15 mouse cellular contexts compared by ENCODE assay signal in genomic region chr5:138949165-138949564, GRCm38 (mm10). TPM values are rescaled to one million over a fixed set of nuclear protein-coding genes. Genes with fewer than 3 reads are reported as not detected.
DNase-seq lines count a peak whose midpoint lies in the region; ATAC-seq lines count a peak whose summit lies in the region.
"Had no signal": no experiment of that assay in that cellular context is flagged by ENCODE, and none has a peak within 500 bp of the region (broad histone marks: within the 10 kb centered on the region; RNA-seq: fewer than 3 reads in every experiment).

No protein-coding gene starts in this region.

- no peak overlapping the region for H3K4me3 ChIP-seq in heart, embryonic 10.5 days
- no peak overlapping the region for H3K4me3 ChIP-seq in kidney, embryonic 16.5 days (ENCODE audit: low read length)
- H3K4me3 ChIP-seq: hindbrain, embryonic 13.5 days; midbrain, embryonic 10.5 days; neural tube, embryonic 12.5 days had no signal

- H3K4me1 ChIP-seq in heart, embryonic 10.5 days = peaks cover 68% of the 10 kb centered on the region
- peaks cover 37% of the 10 kb centered on the region for H3K4me1 ChIP-seq in kidney, embryonic 16.5 days (ENCODE audit: insufficient read depth, low read length)

- H3K27ac ChIP-seq in heart, embryonic 10.5 days = peak overlapping the region; percentile 88
- peak overlapping the region; percentile 41; the same call in 1 of the 2 replicates for H3K27ac ChIP-seq in kidney, embryonic 16.5 days (ENCODE audit: low read length)
- H3K27ac ChIP-seq: neural tube, embryonic 12.5 days had no signal

- no peaks in the 10 kb centered on the region for H3K36me3 ChIP-seq in heart, embryonic 10.5 days
- no peaks in the 10 kb centered on the region for H3K36me3 ChIP-seq in kidney, embryonic 16.5 days (ENCODE audit: insufficient read depth, low read length)
- H3K36me3 ChIP-seq: hindbrain, embryonic 13.5 days; midbrain, embryonic 10.5 days; neural tube, embryonic 12.5 days had no signal

- H3K9me3 ChIP-seq in heart, embryonic 10.5 days = no peaks in the 10 kb centered on the region
- no peaks in the 10 kb centered on the region for H3K9me3 ChIP-seq in kidney, embryonic 16.5 days (ENCODE audit: low read length)
- H3K9me3 ChIP-seq: hindbrain, embryonic 13.5 days; midbrain, embryonic 10.5 days; neural tube, embryonic 12.5 days had no signal

- no peak overlapping the region for H3K4me2 ChIP-seq in kidney, embryonic 16.5 days (replicated peaks; ENCODE audit: low read depth, low read length)
- H3K4me2 ChIP-seq: hindbrain, embryonic 13.5 days had no signal

- H3K27me3 ChIP-seq in heart, embryonic 10.5 days (ENCODE audit: insufficient read depth, poor library complexity, severe bottlenecking) = peaks cover 6% of the 10 kb centered on the region; the same call in 1 of the 2 replicates
- no peaks in the 10 kb centered on the region for H3K27me3 ChIP-seq in kidney, embryonic 16.5 days (ENCODE audit: insufficient read depth, low read length)
- H3K27me3 ChIP-seq: CH12.LX; neural tube, embryonic 12.5 days had no signal

- ATAC-seq in kidney, embryonic 16.5 days (ENCODE audit: low FRiP score, low TSS enrichment) = no peak

- no peak for DNase-seq in heart, embryonic 10.5 days (ENCODE audit: low spot score)
- no peak for DNase-seq in heart, adult 11 months
- DNase-seq in kidney, adult 18-20 months = no peak
- DNase-seq in lung, postnatal 14 days = peak; percentile 24
- DNase-seq in lung, adult 18-20 months = no peak
- DNase-seq in frontal cortex, postnatal 14 days (ENCODE audit: low spot score in 2 of 2) = no peak
- DNase-seq: cerebellum, adult 9-10 months; liver; liver, postnatal 0 days; thymus, postnatal 25 days had no signal

- 63% methylated on average over 6 of the region's 6 CpGs for WGBS in heart, embryonic 10.5 days
- WGBS in kidney, embryonic 16.5 days = 81% methylated on average over 6 of the region's 6 CpGs

- no peak overlapping the region for H3K9ac ChIP-seq in kidney, embryonic 16.5 days (replicated peaks; ENCODE audit: low read length)
- H3K9ac ChIP-seq: hindbrain, embryonic 13.5 days; liver, postnatal 0 days; neural tube, embryonic 12.5 days had no signal

RNA-seq across cellular contexts. Expression of gene Pdgfa, which starts 48.0 kb away (rescaled TPM):
- polyA plus RNA-seq in heart, embryonic 10.5 days (2016; fragmentation: Nextera tagmentation; extraction: Ambion mirVana) = 22.5 and 23.6 TPM in 2 replicates
- 57.1 and 58.6 TPM in 2 replicates for polyA plus RNA-seq in kidney, embryonic 16.5 days (2015; fragmentation: Nextera tagmentation; extraction: Ambion mirVana)
